16 mouse cellular contexts compared by ENCODE assay signal in the genomic region with DNA sequence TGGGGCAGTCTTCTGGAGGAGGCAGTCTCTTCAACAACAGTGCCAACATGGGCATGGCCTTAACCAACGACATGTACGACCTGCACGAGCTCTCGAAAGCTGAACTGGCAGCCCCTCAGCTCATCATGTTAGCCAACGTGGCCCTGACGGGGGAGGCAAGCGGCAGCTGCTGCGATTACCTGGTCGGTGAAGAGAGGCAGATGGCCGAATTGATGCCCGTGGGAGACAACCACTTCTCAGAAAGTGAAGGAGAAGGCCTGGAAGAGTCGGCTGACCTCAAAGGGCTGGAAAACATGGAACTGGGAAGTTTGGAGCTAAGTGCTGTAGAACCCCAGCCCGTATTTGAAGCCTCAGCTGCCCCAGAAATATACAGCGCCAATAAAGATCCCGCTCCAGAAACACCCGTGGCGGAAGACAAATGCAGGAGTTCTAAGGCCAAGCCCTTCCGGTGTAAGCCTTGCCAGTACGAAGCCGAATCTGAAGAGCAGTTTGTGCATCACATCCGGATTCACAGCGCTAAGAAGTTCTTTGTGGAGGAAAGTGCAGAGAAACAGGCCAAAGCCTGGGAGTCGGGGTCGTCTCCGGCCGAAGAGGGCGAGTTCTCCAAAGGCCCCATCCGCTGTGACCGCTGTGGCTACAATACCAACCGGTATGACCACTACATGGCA. TPM values are rescaled to one million over a fixed set of nuclear protein-coding genes. Genes with fewer than 3 reads are reported as not detected.
DNase-seq lines count a peak whose midpoint lies in the region; ATAC-seq lines count a peak whose summit lies in the region.
"Had no signal": no experiment of that assay in that cellular context is flagged by ENCODE, and none has a peak within 500 bp of the region (broad histone marks: within the 10 kb centered on the region; RNA-seq: fewer than 3 reads in every experiment).

No protein-coding gene starts in this region.

- peak overlapping the region; percentile 75 for H3K4me2 ChIP-seq in heart, embryonic 13.5 days
- H3K4me2 ChIP-seq in lung, embryonic 15.5 days, result no peak overlapping the region
- H3K4me2 ChIP-seq in forebrain, embryonic 13.5 days, result peak overlapping the region; percentile 69; the same call in 1 of the 2 replicates

- H3K9ac ChIP-seq in heart, embryonic 13.5 days, result no peak overlapping the region
- no peak overlapping the region for H3K9ac ChIP-seq in lung, embryonic 15.5 days
- no peak overlapping the region for H3K9ac ChIP-seq in forebrain, embryonic 13.5 days

- no peaks in the 10 kb centered on the region for H3K27me3 ChIP-seq in heart, embryonic 13.5 days (replicated peaks)
- no peaks in the 10 kb centered on the region for H3K27me3 ChIP-seq in lung, embryonic 15.5 days
- no peaks in the 10 kb centered on the region for H3K27me3 ChIP-seq in forebrain, embryonic 13.5 days

- H3K4me3 ChIP-seq in heart, embryonic 13.5 days, result peak overlapping the region; percentile 94; the same call in 1 of the 2 replicates
- peak overlapping the region; percentile 95; the same call in 1 of the 2 replicates for H3K4me3 ChIP-seq in lung, embryonic 15.5 days
- H3K4me3 ChIP-seq in forebrain, embryonic 13.5 days, result no peak overlapping the region

- H3K27ac ChIP-seq in heart, embryonic 13.5 days (replicated peaks), result no peak overlapping the region
- no peak overlapping the region for H3K27ac ChIP-seq in lung, embryonic 15.5 days
- H3K27ac ChIP-seq in forebrain, embryonic 13.5 days, result no peak overlapping the region
- H3K27ac ChIP-seq: midbrain, embryonic 12.5 days had no signal

- intact Hi-C loops in heart, postnatal 10 days (cut with DNase I), result no loop called here

- WGBS in heart, embryonic 13.5 days, result 90% methylated on average over 30 of the region's 30 CpGs
- 93% methylated on average over 30 of the region's 30 CpGs for WGBS in lung, embryonic 15.5 days
- WGBS in forebrain, embryonic 13.5 days, result 93% methylated on average over 30 of the region's 30 CpGs

- no peak for ATAC-seq in heart, embryonic 13.5 days (ENCODE audit: extremely low read depth, insufficient number of reproducible peaks, low FRiP score, low TSS enrichment)
- ATAC-seq in lung, embryonic 15.5 days (ENCODE audit: borderline replicate concordance, extremely low read depth, low FRiP score, low TSS enrichment), result no peak
- ATAC-seq in forebrain, embryonic 13.5 days, result no peak

- no peaks in the 10 kb centered on the region for H3K9me3 ChIP-seq in heart, embryonic 13.5 days
- no peaks in the 10 kb centered on the region for H3K9me3 ChIP-seq in lung, embryonic 15.5 days
- H3K9me3 ChIP-seq in forebrain, embryonic 13.5 days (replicated peaks), result no peaks in the 10 kb centered on the region

- H3K4me1 ChIP-seq in heart, embryonic 13.5 days, result peaks cover 33% of the 10 kb centered on the region
- H3K4me1 ChIP-seq in lung, embryonic 15.5 days, result peaks cover 9% of the 10 kb centered on the region; the same call in 1 of the 2 replicates
- peaks cover 15% of the 10 kb centered on the region for H3K4me1 ChIP-seq in forebrain, embryonic 13.5 days

- peaks cover 50% of the 10 kb centered on the region for H3K36me3 ChIP-seq in heart, embryonic 13.5 days
- H3K36me3 ChIP-seq in lung, embryonic 15.5 days, result peaks cover 43% of the 10 kb centered on the region
- peaks cover 40% of the 10 kb centered on the region for H3K36me3 ChIP-seq in forebrain, embryonic 13.5 days (ENCODE audit: poor library complexity, severe bottlenecking)

- DNase-seq in heart, postnatal 10 days, result no peak
- DNase-seq in lung, postnatal 4 days, result no peak
- peak; percentile 70 for DNase-seq in ES-CJ7 (ENCODE audit: low read depth, low spot score)
- no peak for DNase-seq in left cerebral cortex, adult 11 months (ENCODE audit: low spot score)
- DNase-seq in adrenal gland, postnatal 14 days, result no peak
- DNase-seq: cerebellum, adult 11 months; gastrocnemius, postnatal 36 days; heart, postnatal 36 days; kidney, adult 8-10 months; lung, adult 2 months had no signal

RNA-seq across cellular contexts. Expression of a gene that starts 2.8 kb away (rescaled TPM):
- 21.1 and 23.2 TPM in 2 replicates for polyA plus RNA-seq in heart, embryonic 13.5 days (2015; fragmentation: Nextera tagmentation; extraction: Ambion mirVana)
- 10 to 100 TPM; 22.6 to 27.8 TPM for total RNA-seq in heart, postnatal 10 days (2021)
- polyA plus RNA-seq in lung, embryonic 15.5 days (2015; fragmentation: Nextera tagmentation; extraction: Ambion mirVana), result 33.5 and 34.2 TPM in 2 replicates
- polyA plus RNA-seq in forebrain, embryonic 13.5 days (2015; fragmentation: Nextera tagmentation; extraction: Ambion mirVana), result 11.1 and 13.1 TPM in 2 replicates
- 26.0 and 26.1 TPM in 2 replicates for total RNA-seq in adrenal gland, postnatal 14 days (2021)

RNA-seq across cellular contexts. Expression of a gene that starts 41.8 kb away (rescaled TPM):
- 18.8 and 19.2 TPM in 2 replicates for polyA plus RNA-seq in heart, embryonic 13.5 days (2015; fragmentation: Nextera tagmentation; extraction: Ambion mirVana)
- total RNA-seq in heart, postnatal 10 days (2021), result 10 to 100 TPM; 14.4 to 17.0 TPM
- 28.4 and 29.4 TPM in 2 replicates for polyA plus RNA-seq in lung, embryonic 15.5 days (2015; fragmentation: Nextera tagmentation; extraction: Ambion mirVana)
- 33.8 and 35.8 TPM in 2 replicates for polyA plus RNA-seq in forebrain, embryonic 13.5 days (2015; fragmentation: Nextera tagmentation; extraction: Ambion mirVana)
- 30.4 and 32.3 TPM in 2 replicates for total RNA-seq in adrenal gland, postnatal 14 days (2021)

RNA-seq across cellular contexts. Expression of a gene that starts 41.9 kb away (rescaled TPM):
- polyA plus RNA-seq in heart, embryonic 13.5 days (2015; fragmentation: Nextera tagmentation; extraction: Ambion mirVana), result 34.6 and 37.6 TPM in 2 replicates
- total RNA-seq in heart, postnatal 10 days (2021), result 10 to 100 TPM; 33.3 to 36.2 TPM
- polyA plus RNA-seq in lung, embryonic 15.5 days (2015; fragmentation: Nextera tagmentation; extraction: Ambion mirVana), result 64.0 and 65.1 TPM in 2 replicates
- polyA plus RNA-seq in forebrain, embryonic 13.5 days (2015; fragmentation: Nextera tagmentation; extraction: Ambion mirVana), result 82.5 and 87.1 TPM in 2 replicates
- 63.3 and 67.0 TPM in 2 replicates for total RNA-seq in adrenal gland, postnatal 14 days (2021)

RNA-seq across cellular contexts. Expression of a gene that starts 56.8 kb away (rescaled TPM):
- polyA plus RNA-seq in heart, embryonic 13.5 days (2015; fragmentation: Nextera tagmentation; extraction: Ambion mirVana), result 5.7 and 5.9 TPM in 2 replicates
- under 1 TPM in 1 of 2 experiments, not detected in 1; 0.45 TPM for total RNA-seq in heart, postnatal 10 days (2021)
- polyA plus RNA-seq in lung, embryonic 15.5 days (2015; fragmentation: Nextera tagmentation; extraction: Ambion mirVana), result 1.6 and 2.2 TPM in 2 replicates
- 0.94 and 1.4 TPM in 2 replicates for polyA plus RNA-seq in forebrain, embryonic 13.5 days (2015; fragmentation: Nextera tagmentation; extraction: Ambion mirVana)
- total RNA-seq in adrenal gland, postnatal 14 days (2021), result 0.64 TPM in 1 of 2 replicates, not detected in the other
- total RNA-seq: gastrocnemius, postnatal 36 days; left cerebral cortex, adult 8-10 months had no signal
- polyA plus RNA-seq: cortical plate, adult 2 months; midbrain, embryonic 12.5 days had no signal
